Mouse (Mus musculus) lung, adult 18-20 months (tissue): ENCODE measurements at regions not wholly inside any gene's neighbourhood (a gene's known extent, or its start where the extent isn't known, plus 50 kb on each side); places are given as distances from the start of the nearest gene placed in this dataset.

ENCODE experiments used
- DNase-seq, 2 experiments: peaks; one replicate each; pipeline ENCODE4 v3.0.0; 2022; ENCODE audit warnings: mixed read lengths in 2 of 2

GRCm38 (mm10) chr9:60998086-60998785 is 203.9 kb downstream of the Uaca start:
- DNase-seq, result peak in 1 of 2 experiments; percentile 45

DNA sequence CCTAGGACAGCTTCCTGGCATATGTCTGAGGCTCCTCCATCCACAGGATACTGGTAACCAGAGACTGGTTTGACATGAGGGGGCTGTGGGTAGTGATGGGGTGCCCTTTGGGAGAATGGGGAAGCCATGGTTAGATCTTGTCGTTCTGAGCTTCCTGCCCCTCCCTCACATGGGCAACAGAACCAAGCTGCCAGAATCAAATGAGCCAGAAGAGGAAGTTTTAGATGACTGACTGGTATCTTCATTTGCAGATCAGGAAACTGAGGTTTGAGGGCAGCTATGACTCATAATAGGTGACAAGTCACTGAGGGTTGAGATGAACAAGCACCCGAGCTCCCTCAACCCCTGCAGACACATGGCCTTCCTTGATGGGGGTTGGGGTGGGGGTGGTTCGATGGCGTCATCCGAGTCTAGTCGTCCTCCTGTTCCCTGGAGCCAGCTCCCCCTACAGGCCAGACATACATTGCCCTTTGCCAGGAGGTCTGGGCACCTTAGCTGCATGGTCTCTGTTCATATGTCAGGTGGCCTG is 204.7 kb downstream of the Uaca start:
- peak; percentile 61 to 63 for DNase-seq

DNA sequence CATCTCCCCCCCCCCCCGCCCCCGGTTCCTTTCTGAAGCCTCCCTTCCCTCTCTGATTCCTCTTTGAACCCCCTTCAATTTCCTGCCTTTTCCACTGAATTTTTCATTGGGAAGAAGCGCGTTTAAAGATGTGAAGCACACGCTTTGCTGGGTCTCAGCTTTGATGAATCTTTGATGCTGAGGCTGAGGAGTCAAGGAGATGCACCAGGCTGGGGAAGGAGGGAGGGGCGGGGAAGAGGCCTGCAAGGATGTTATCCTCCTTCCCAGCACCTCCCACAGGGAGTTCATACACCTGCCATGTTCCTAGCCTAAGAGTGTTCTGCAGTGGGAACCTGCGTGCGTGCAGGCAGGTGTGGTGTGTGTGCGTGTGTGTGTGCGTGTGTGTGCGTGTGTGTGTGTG is 205.9 kb downstream of the Uaca start:
- DNase-seq, result no peak

GRCm38 (mm10) chr9:61002572-61002971 is 208.2 kb downstream of the Uaca start:
- DNase-seq, result no peak

GRCm38 (mm10) chr9:61008446-61008845 is 214.1 kb downstream of the Uaca start:
- DNase-seq, result no peak

GRCm38 (mm10) chr9:61011066-61011465 is 216.7 kb downstream of the Uaca start:
- no peak for DNase-seq

GRCm38 (mm10) chr9:61012771-61013540 is 218.6 kb downstream of the Uaca start:
- DNase-seq, result peak; percentile 79 to 81

- DNase-seq, result no peak
These were observed 219.8 kb downstream of the Uaca start for GRCm38 (mm10) chr9:61014151-61014550.

GRCm38 (mm10) chr9:61015374-61015890 is 221.1 kb downstream of the Uaca start:
- DNase-seq, result no peak

DNA sequence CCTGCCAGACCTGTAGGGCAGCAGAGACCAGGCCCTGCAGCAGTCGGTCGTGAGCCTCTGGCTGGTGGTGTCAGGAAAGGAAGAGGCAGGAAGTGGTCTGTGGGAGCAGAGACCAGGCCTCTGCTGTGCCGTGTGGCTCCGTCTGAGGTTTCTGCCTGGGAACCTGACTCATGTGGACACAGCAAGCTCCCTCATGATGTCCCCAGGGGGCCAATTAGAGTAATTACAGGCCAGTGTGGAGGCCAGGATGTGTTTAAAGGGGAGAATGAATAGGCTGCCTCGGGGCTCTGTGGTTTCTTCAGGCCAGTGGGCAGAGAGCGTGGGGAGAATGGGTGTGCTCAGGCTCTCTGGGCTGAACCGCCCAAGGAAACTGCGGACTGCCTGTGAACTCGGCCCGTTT is 222.3 kb downstream of the Uaca start:
- DNase-seq, result no peak

DNA sequence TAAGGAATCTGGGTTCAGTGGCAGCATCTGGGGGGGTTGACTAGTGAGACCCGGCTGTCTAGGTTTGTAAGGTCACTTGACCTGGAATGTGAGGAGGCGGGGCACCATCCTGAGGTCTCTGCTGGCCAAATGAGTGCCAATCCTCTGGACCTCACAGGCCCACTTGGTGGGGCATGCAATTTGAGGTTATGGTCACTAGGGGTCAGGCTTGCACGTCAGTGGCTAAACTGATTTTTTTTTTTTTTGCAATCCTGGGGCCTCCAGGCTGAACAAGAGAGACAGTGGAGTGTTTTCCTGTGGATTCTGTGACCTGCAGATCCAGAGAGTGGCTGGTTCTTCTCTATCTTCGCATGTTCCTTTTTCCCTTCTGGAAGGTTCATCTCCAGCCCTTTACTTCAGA is 225.6 kb downstream of the Uaca start:
- no peak for DNase-seq

- no peak for DNase-seq
These were observed 227.5 kb downstream of the Uaca start for GRCm38 (mm10) chr9:61021810-61022209.

DNA sequence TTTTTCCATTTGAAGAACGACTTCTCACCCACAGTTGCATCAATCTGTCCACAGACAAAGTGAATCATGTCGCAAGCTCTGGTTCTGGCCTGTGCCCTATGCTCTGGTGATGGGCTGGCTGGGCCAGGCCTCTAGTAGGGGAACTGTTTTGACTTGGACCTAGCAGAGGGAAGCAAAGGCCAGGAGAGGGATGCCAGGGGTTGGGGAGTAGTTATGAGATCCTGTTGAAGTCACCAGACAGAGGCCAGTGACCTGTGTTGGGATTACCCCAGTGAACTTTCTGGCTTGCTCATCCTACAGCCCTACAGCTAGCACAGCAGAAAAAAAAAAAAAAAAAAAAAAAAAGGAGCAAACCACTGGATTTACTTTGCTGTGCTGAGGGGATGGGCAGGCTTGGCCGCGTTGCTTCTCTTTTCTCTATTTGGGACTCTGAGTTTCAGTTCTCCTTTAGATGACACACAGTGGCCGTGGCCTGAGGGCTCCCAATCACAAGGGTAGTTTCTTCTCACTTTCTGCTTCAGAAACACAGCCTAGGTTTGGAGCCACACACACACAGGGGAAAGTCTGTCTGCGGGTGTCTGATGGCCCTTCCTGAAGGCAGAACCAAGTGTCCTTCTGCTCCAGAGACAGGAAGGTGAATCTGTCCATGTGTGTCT is 228.2 kb downstream of the Uaca start:
- DNase-seq, result peak; percentile 54 to 65

DNA sequence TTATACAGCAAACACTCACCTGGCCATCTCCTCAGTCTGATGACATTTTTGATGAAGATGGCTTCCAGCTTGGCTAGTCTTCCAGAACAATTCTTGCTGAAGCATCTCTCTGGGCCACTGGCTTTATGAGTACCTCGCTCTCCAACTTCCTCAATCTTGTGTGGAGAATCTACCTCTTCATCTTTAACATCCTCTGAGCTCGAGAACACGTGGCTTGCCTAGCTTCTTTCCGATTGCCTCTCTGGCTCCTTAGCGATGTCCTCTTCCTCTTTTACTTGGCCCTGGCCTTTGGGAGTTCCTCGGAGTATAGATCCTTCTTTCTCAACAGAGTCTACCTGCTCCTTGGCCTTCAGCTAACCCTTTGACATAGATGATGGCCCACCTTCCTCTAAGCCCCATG is 231.0 kb downstream of the Uaca start:
- DNase-seq, result no peak

GRCm38 (mm10) chr9:61028775-61029401 is 234.5 kb downstream of the Uaca start:
- DNase-seq, result no peak

DNA sequence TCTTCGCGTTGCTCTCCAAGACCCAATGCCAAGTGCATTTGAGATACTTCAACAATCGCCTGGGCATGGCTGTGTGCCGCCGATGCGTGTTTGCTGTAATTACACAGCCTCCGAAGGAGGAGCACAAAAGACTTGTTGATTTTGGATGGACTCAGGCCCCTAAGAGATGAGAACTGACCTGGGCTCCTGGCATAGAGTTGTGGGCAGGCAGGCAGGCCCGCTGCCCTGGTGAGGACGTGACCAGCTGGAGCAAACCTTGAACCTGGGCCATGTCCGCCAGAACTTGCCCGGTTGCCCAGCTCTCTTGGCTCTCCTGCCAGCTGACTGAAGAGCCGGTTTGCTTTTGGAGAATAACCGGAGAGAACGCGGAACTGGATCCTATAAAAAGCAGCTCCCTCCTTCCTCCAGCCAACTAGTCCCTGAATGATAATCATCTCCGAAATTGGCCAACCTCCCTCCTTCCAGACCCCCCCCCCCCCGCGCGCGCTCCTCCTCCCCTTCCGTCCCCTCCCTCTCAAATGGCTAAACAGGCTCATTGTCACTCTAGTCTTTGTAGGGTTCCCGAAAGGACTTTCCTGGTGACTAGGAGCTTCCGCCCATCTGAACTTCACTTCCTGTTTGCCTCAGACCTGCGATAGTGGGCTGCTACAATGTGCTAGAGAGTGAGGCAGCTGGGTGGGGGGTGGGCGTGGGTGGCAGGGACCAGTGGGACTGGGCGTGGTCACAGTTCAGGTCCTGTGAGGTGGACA is 237.5 kb downstream of the Uaca start:
- peak; percentile 66 to 71 for DNase-seq

DNA sequence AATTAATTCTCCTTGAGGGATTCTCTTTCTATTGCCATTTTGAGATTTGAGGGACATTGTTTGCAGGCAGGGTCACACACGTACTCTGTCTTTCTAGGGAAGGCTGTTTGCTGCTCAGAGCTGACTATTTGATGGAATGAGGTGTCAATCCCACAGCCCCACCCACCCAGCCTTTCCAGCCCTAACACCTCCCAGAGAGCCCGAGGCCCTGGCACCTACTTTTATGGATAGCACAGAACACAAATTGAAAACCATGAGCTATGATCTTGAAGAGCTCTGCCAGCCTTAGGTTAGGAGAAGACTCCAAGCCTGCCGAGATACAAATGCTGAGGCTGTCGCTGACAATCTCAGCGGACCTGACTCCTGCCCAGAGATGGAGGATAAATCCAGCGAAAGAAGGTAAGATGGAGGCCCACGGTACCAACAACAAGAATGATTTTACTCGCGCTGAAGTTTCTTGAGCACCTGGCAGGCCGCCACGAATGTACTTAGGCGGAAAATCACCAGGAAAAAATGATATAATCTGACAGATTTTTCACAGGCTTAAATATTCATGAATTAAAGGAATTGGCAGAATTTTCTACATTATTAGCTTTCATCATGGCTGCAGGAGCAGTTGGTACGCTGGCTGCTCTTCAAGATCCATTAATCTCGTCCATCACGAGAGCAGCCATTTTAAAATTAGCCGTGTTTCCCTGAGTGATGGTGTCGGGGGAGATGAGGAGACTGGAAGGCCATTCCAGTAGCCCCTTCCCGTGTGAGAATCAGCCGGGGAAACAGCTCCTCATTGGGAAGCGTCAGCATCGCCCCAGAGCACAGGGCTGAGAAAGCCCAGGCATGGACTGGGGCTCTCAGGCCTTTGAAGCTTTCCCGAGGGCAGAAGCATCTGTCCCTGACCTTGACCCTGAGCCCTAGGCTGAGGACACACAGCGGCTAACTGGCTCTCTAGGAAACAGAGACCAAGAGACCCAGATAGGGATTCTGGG is 238.4 kb downstream of the Uaca start:
- DNase-seq, result no peak

DNA sequence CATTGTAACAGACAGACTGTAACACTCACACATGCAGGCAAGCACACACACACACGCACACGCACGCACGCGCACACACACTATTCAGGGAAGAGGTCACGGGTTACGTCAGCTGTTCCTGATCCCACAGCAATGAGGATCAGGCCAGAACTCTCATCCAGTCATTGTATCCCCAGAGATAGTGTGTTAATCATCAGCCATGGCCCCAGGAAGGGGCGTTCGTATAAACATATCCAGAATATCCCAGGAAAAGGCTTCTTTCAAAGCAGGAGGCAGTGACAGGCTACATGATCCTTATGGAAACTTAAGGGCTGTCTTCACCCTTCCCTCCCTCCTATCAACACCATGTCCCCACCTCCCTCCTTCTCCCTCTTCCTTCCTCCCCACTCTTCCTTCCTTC is 239.3 kb downstream of the Uaca start:
- no peak for DNase-seq

DNA sequence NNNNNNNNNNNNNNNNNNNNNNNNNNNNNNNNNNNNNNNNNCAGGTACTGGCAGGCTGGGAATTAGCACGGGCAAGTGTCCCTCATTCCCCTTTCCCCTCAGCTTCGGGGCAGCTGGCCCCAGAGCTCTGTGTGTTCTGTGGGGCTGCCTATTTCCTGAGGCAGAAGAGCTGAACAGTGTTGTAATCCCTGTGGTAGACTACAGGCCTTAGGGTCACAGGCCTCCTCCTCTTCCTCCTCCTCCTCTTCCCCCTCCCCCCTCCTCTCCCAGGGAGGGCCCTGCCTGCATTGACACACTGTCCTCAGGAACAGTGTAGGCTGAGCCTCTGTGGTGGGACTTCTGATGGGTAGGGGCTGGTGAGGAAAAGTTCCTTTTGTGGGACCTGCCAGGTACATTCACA is 247.7 kb downstream of the Uaca start:
- DNase-seq, result no peak

GRCm38 (mm10) chr9:61044983-61045382 is 250.6 kb downstream of the Uaca start:
- DNase-seq, result no peak

DNA sequence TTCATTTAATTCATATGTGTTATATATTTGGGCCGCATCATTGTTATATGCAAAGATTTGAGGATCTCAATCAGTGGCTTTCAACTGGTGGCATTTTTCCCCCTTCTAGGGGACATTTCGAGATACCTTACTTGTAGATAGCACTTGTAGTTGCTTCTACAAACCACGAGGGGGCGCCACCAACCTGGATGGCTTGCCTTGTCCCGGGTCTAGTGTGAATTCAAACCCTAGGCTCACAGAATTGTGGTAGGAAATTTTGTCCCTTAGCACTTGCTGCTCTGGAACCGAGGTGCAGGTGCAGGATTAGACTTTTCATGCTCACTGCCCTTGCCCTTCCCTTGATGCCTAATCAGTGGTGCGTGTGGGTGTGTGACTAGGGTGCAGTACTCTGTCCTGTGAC is 252.2 kb downstream of the Uaca start:
- DNase-seq, result peak; percentile 42 to 51
